Mouse (Mus musculus) intestine, embryonic 14.5 days (tissue): ENCODE measurements around the gene Minpp1. TPM values are rescaled to one million over a fixed set of nuclear protein-coding genes. Genes with fewer than 3 reads are reported as not detected.

Experiments used
- ATAC-seq: fragments of 200-750 bp; cut with Nextera tagmentation; replicated peaks from 2 replicates; pipeline ENCODE4 v1.8.0; 2017; ENCODE audit warnings: low read depth, moderate number of reproducible peaks, moderate TSS enrichment, moderate library complexity; ENCODE audit not compliant: low FRiP score, low TSS enrichment
- DNase-seq: peaks from one replicate; pipeline ENCODE4 v3.0.0-alpha.2; 2018; ENCODE audit warnings: low spot score
- H3K27ac ChIP-seq: fragments of 300-500 bp; sonication (generic); 2 replicates; pipeline ENCODE4 v1.5.1; 2014; ENCODE audit warnings: low read depth, mild to moderate bottlenecking, control low read depth
- H3K27me3 ChIP-seq: fragments of 300-500 bp; sonication (generic); replicated peaks from 2 replicates; pipeline ENCODE4 v1.6.1; 2014; ENCODE audit warnings: low read length, control low read depth; ENCODE audit not compliant: control insufficient read depth, insufficient read depth
- H3K36me3 ChIP-seq: fragments of 300-500 bp; sonication (generic); 2 replicates; pipeline ENCODE4 v1.6.1; 2014; ENCODE audit warnings: low read length, control low read depth; ENCODE audit not compliant: control insufficient read depth, insufficient read depth
- H3K4me1 ChIP-seq: fragments of 300-500 bp; sonication (generic); replicated peaks from 2 replicates; pipeline ENCODE4 v1.6.1; 2014; ENCODE audit warnings: low read length, control low read depth, mixed read lengths; ENCODE audit not compliant: control insufficient read depth, insufficient read depth
- H3K4me2 ChIP-seq: fragments of 300-500 bp; sonication (generic); 2 replicates; pipeline ENCODE4 v1.6.1; 2014; ENCODE audit warnings: low read length
- H3K4me3 ChIP-seq: fragments of 300-500 bp; sonication (generic); 2 replicates; pipeline ENCODE4 v1.5.1; 2014; ENCODE audit warnings: low read depth, low read length, control low read depth, mixed read lengths
- H3K9ac ChIP-seq: fragments of 300-500 bp; sonication (generic); 2 replicates; pipeline ENCODE4 v1.6.1; 2014; ENCODE audit warnings: mild to moderate bottlenecking, low read length
- H3K9me3 ChIP-seq: fragments of 300-500 bp; sonication (generic); 2 replicates; pipeline ENCODE4 v1.6.1; 2016; ENCODE audit warnings: low read length, control low read depth; ENCODE audit not compliant: control insufficient read depth
- WGBS: fragments of 180-500 bp; shearing (Covaris S2); extraction: QIAGEN DNeasy Blood & Tissue Kit; methylation state at CpG from one replicate; pipeline ENCODE4 v1.1.7; 2014; 5-methylcytosine and 5-hydroxymethylcytosine counted together
- polyA plus RNA-seq: library from polyadenylated mRNA; unstranded; fragments of >200 nt; fragmentation: Nextera tagmentation; extraction: Ambion mirVana; gene quantifications from 2 replicates; pipeline ENCODE4 v1.2.1, GENCODE M21; 2014

Minpp1 gene
- polyA plus RNA-seq, 1 experiment from 2014 or later: 63.1 TPM

DNA sequence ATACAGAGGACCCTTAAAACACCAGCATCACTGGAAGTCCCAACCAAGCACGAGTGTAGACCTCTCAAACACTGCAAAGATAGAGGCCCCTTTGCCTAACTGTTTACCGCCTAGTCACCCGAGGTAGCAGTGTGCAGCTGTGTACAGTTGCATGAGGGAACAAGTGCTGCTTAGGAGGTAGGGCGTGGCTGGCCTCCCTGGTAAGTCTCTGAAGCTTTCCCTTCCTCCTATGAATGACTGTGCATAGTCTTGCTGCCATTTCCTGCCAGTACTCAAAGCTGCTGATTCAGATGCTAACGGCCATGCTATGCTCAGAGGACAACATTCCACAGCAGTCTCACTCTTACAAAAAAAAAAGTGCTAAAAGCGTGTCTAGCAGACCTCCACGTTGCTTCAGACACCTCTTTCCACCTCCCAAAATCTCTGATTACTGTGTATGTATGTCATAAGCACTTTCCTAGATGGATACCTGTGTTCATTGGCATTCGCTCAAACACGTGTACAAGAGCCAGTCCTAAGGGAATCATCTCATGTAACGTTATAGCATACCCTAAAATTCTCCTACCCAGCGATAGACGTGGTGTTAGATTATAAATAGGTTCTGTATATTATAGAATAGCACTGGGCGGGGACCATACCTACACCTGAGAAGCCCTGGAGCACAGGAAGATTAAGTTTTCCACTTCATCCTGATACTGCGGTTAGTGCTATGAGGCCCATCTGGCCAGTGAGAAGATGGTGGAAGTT is 38.4 kb downstream of the Minpp1 start:
- Histone ChIP-seq H3K9me3 (0 out of 2 replicates have a peak, but pooled peaks cover 3% of the 10 kb centered on the region), H3K4me3 (no peak overlapping the region), H3K4me1 (no peaks in the 10 kb centered on the region), H3K27ac (no peak overlapping the region), H3K27me3 (no peaks in the 10 kb centered on the region), H3K36me3 (no peaks in the 10 kb centered on the region), H3K9ac (no peak overlapping the region), H3K4me2 (no peak overlapping the region)
- WGBS: 81% methylated on average over 14 of the region's 14 CpGs
- DNase-seq (no peak), ATAC-seq (no peak)

DNA sequence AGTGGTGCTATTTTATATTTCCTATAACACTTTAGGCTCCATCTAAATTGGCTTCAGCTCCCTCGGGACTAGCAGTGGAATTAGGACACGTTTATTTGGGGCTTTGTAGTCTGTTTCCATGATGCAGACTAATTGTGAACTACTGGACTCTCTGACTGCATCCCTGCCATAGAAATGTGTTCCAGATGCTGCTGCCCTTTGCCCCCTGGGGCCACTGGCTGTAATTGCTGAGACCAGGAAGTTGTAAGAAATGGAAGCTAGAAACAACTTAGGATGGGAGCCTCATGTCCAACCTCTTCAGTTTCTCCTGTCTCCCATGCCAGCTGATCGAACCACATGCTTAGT is 38.9 kb downstream of the Minpp1 start:
- Histone ChIP-seq H3K4me1 (no peaks in the 10 kb centered on the region), H3K36me3 (no peaks in the 10 kb centered on the region), H3K4me2 (no peak overlapping the region), H3K27ac (no peak overlapping the region), H3K4me3 (no peak overlapping the region), H3K9me3 (0 out of 2 replicates have a peak, but pooled peaks cover 3% of the 10 kb centered on the region), H3K27me3 (no peaks in the 10 kb centered on the region), H3K9ac (no peak overlapping the region)
- ATAC-seq: no peak
- 68% methylated on average over 3 of the region's 3 CpGs for WGBS
- no peak for DNase-seq

DNA sequence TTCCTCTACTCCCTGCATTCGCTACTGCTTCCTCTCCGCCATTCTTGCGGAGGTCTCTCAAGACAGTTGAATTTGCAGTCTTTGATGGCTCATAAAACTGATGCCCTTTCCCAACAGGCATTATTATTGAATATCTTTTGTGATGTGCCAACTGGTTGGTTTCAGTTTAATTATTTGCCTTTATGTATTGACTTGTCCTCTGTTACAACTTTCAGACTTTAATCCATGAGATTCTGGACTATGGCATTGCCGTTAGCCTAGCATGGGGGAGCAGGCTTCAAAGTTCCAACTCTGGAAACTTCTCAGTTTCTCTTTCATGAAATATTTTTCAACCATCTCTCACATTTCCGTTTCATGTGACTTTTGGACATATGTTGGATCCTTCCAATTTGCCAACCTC is 41.6 kb downstream of the Minpp1 start:
- H3K4me2 ChIP-seq: no peak overlapping the region
- no peaks in the 10 kb centered on the region for H3K27me3 ChIP-seq
- ATAC-seq (no peak), DNase-seq (no peak)
- H3K36me3 ChIP-seq: no peaks in the 10 kb centered on the region
- H3K4me3 ChIP-seq: no peak overlapping the region
- H3K27ac ChIP-seq: no peak overlapping the region
- H3K4me1 ChIP-seq: no peaks in the 10 kb centered on the region
- 92% methylated on average over 5 of the region's 5 CpGs for WGBS
- no peak overlapping the region for H3K9ac ChIP-seq
- H3K9me3 ChIP-seq: no peaks in the 10 kb centered on the region

DNA sequence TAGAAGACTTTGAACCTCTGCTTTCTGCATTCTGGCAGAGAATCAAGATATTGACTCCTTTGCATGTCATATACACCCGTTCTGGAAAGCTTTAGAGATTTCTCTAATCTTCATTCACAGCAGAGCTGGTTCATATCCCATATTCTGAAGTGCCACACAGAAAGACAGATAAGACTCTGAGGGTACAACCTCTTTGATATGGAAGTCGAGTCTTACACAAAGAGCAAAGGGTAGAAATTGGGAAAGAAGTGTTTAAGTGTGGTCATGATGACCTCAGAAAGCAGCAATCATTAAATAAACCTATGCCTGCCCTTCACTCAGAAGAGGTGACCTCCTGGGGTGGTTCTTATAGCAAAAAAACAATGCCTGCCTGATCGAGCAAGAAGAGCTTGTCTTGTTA is 43.2 kb downstream of the Minpp1 start:
- Histone ChIP-seq H3K4me3 (no peak overlapping the region), H3K36me3 (no peaks in the 10 kb centered on the region), H3K9ac (no peak overlapping the region), H3K4me2 (no peak overlapping the region), H3K27me3 (no peaks in the 10 kb centered on the region), H3K9me3 (no peaks in the 10 kb centered on the region), H3K4me1 (no peaks in the 10 kb centered on the region), H3K27ac (no peak overlapping the region)
- 66% methylated on average over 3 of the region's 3 CpGs for WGBS
- no peak for ATAC-seq
- no peak for DNase-seq

DNA sequence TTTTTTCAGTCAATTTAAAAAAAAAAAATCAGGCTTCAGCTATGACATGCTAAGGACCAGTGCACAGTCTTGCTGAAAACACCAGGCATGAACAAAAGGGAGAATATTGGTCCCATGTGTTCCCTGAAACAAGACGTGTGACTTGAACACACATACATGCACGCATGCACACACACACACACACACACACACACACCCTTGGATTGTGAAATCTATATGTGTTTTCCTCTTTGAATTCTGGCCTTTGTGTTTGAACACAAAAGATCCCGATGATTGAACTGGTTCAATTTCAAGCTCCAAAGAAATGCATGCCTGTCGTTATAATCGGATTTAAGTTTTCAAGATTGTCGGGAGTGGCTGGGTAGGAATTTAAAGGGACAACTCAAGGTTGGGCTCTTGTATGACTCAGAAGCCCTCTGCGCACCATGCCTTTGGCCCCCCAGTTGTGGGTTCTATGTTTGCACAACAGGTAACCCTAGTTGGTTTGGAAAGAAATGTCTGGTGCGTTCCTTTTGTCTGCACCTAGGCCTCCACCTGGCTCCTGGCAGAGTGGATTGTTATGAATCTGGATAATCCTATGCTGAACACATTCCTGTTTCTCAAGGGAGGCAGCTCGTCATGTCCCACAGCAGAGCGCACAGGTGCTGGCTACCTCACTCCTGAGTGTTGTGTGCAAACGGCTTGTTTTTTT is 43.8 kb downstream of the Minpp1 start:
- no peak for ATAC-seq
- no peaks in the 10 kb centered on the region for H3K9me3 ChIP-seq
- 86% methylated on average over 11 of the region's 11 CpGs for WGBS
- no peak overlapping the region for H3K9ac ChIP-seq
- no peak for DNase-seq
- H3K36me3 ChIP-seq: no peaks in the 10 kb centered on the region
- no peaks in the 10 kb centered on the region for H3K27me3 ChIP-seq
- H3K4me3 ChIP-seq: no peak overlapping the region
- no peak overlapping the region for H3K4me2 ChIP-seq
- no peak overlapping the region for H3K27ac ChIP-seq
- no peaks in the 10 kb centered on the region for H3K4me1 ChIP-seq

DNA sequence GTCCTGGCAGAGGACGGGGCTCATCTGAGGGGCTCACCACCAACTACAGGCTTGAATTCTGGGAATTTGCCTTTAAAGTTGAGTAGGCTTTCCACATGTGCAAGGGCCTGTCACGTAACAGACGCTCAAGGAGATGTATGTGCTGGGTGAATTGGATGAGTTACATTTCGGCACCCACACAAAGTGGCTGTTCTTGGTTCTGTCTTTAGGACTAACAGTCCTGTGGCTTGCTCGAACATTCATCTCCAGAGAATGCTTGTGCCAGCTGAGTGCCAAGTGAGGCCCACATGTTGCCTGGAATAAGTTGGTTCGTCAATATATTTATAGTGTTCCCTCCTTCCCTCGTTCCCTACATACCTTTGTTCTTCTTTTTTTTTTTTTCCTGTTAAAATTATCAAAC is 44.7 kb downstream of the Minpp1 start:
- no peak overlapping the region for H3K4me3 ChIP-seq
- H3K9ac ChIP-seq: no peak overlapping the region
- H3K4me1 ChIP-seq: no peaks in the 10 kb centered on the region
- no peaks in the 10 kb centered on the region for H3K36me3 ChIP-seq
- H3K4me2 ChIP-seq: no peak overlapping the region
- 87% methylated on average over 7 of the region's 7 CpGs for WGBS
- H3K27ac ChIP-seq: no peak overlapping the region
- DNase-seq (no peak), ATAC-seq (no peak)
- H3K9me3 ChIP-seq: no peaks in the 10 kb centered on the region
- H3K27me3 ChIP-seq: no peaks in the 10 kb centered on the region

GRCm38 (mm10) chr19:32532331-32532730 is 46.8 kb downstream of the Minpp1 start:
- H3K9ac ChIP-seq: no peak overlapping the region
- H3K4me2 ChIP-seq: no peak overlapping the region
- no peaks in the 10 kb centered on the region for H3K36me3 ChIP-seq
- no peak overlapping the region for H3K27ac ChIP-seq
- no peaks in the 10 kb centered on the region for H3K4me1 ChIP-seq
- H3K9me3 ChIP-seq: no peaks in the 10 kb centered on the region
- H3K4me3 ChIP-seq: no peak overlapping the region
- DNase-seq (no peak), ATAC-seq (no peak)
- WGBS: 77% methylated on average over 3 of the region's 3 CpGs
- no peaks in the 10 kb centered on the region for H3K27me3 ChIP-seq

DNA sequence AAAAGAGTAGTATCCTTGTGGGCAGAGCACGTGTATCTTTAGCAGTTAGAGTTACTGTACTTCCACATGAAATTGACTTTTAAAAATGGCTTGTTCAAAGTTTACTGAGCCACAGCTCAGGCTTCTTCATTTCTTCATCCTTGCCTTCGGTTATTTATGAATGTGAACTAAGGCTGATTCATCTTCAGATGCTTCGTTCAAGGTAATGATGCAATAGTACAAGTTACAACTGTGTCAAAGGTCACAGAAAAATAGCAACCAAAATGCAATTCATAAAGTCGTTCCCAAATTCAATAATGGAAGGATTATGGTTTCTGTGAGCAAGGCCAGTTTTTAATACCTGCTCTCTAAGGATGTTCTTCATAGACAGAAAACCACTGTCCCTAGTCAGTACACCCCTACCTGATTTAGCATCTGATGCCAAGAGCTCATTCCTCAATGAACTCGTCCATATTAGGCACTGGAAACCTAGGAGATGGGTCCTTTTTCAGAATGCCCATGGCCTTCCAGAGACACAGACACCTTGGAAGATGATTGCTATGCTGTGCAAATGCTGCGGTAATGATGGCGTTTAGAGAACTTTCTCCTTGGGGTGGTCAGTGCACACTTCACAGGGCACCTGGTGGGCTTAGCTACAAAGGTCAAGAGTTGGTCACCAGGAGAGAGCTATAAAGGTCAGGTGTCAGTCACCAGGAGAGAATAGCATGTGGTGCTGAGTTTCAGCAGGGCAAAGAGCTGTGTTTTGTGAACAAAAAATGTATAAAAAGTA is 47.4 kb downstream of the Minpp1 start:
- Histone ChIP-seq H3K27ac (no peak overlapping the region), H3K9ac (no peak overlapping the region), H3K4me3 (no peak overlapping the region), H3K4me2 (no peak overlapping the region), H3K9me3 (no peaks in the 10 kb centered on the region), H3K27me3 (no peaks in the 10 kb centered on the region), H3K36me3 (no peaks in the 10 kb centered on the region), H3K4me1 (no peaks in the 10 kb centered on the region)
- DNase-seq (no peak), ATAC-seq (no peak)
- 81% methylated on average over 7 of the region's 7 CpGs for WGBS
